Comparison of ENCODE assay signal across 25 mouse cellular contexts in genomic region chr5:149603241-149603640, GRCm38 (mm10).
"Had no signal": no experiment of that assay in that cellular context is flagged by ENCODE, and none has a peak within 500 bp of the region (broad histone marks: within the 10 kb centered on the region; RNA-seq: fewer than 3 reads in every experiment).

No protein-coding gene starts in this region.

- H3K4me3 ChIP-seq: gastrocnemius, adult 2 months; heart, embryonic 10.5 days; heart, embryonic 12.5 days; hindbrain, embryonic 10.5 days; hindbrain, embryonic 12.5 days; kidney, embryonic 15.5 days; left cerebral cortex, adult 2 months; limb, embryonic 10.5 days; limb, embryonic 12.5 days; liver, embryonic 13.5 days; liver, embryonic 15.5 days had no signal

- H3K27ac ChIP-seq: gastrocnemius, adult 2 months; heart, embryonic 10.5 days; hindbrain, embryonic 10.5 days; hindbrain, embryonic 12.5 days; hindbrain, embryonic 14.5 days; kidney, embryonic 15.5 days; kidney, postnatal 0 days; left cerebral cortex, adult 2 months; limb, embryonic 10.5 days; limb, embryonic 12.5 days; liver, embryonic 13.5 days; liver, embryonic 15.5 days had no signal

- ATAC-seq: hindbrain, embryonic 16.5 days; intestine, embryonic 16.5 days had no signal

- H3K4me1 ChIP-seq: heart, embryonic 10.5 days; heart, embryonic 12.5 days; hindbrain, embryonic 10.5 days; hindbrain, embryonic 12.5 days; kidney, embryonic 15.5 days; limb, embryonic 10.5 days; limb, embryonic 12.5 days; liver, embryonic 13.5 days; liver, embryonic 15.5 days had no signal

- DNase-seq: gastrocnemius, adult 2 months; gastrocnemius, postnatal 10 days; gastrocnemius, postnatal 25 days; heart, postnatal 14 days; heart, postnatal 4 days; kidney, adult 11 months; kidney, postnatal 14 days; kidney, postnatal 36 days; layer of hippocampus, adult 9-11 months; layer of hippocampus, postnatal 36 days; liver; liver, embryonic 13.5 days had no signal
